Mouse (Mus musculus): ENCODE measurements at regions not wholly inside any gene's neighbourhood (a gene's known extent, or its start where the extent isn't known, plus 50 kb on each side); places are given as distances from the start of the nearest gene placed in this dataset.

- H3K79me2 ChIP-seq (ENCODE audit: control insufficient read depth, insufficient read depth, low read length): no peaks in the 10 kb centered on the region
- 89% methylated on average over 2 of the region's 2 CpGs for whole genome bisulfite sequencing
- DNase-seq (ENCODE audit: extremely low read depth, low read depth, low spot score): no peak
- H3K9ac ChIP-seq (ENCODE audit: low read depth, low read length): no peak overlapping the region
- H3K36me3 ChIP-seq (ENCODE audit: control insufficient read depth, insufficient read depth, low read length): no peaks in the 10 kb centered on the region
- H3K4me1 ChIP-seq (ENCODE audit: control insufficient read depth, insufficient read depth, low read length): no peaks in the 10 kb centered on the region; the same call in 1 of the 2 replicates
- H3K27me3 ChIP-seq (ENCODE audit: control insufficient read depth, insufficient read depth, low read length): no peaks in the 10 kb centered on the region
- no peak overlapping the region for H3K27ac ChIP-seq (replicated peaks; ENCODE audit: insufficient read depth, low read depth, low read length)
- TF ChIP-seq CTCF (IDR thresholded peaks at IDR 0.05; ENCODE audit: low read depth, low read length) (no peak), POLR2A (IDR thresholded peaks at IDR 0.05; ENCODE audit: extremely low read depth, insufficient read depth, low read length) (no peak)
- H3K4me3 ChIP-seq (ENCODE audit: insufficient read depth, low read depth, low read length): no peak overlapping the region
These were observed 97.4 kb downstream of the Nfkbiz start for GRCm38 (mm10) chr16:55741099-55741863.

GRCm38 (mm10) chr16:55738741-55739140, 100.0 kb downstream of the Nfkbiz start:
- H3K4me3 ChIP-seq (ENCODE audit: insufficient read depth, low read depth, low read length): no peak overlapping the region
- no peak for TF ChIP-seq POLR2A (IDR thresholded peaks at IDR 0.05; ENCODE audit: extremely low read depth, insufficient read depth, low read length)
- TF ChIP-seq CTCF (IDR thresholded peaks at IDR 0.05; ENCODE audit: low read depth, low read length): no peak
- H3K9ac ChIP-seq (ENCODE audit: low read depth, low read length): no peak overlapping the region
- H3K4me1 ChIP-seq (ENCODE audit: control insufficient read depth, insufficient read depth, low read length): no peaks in the 10 kb centered on the region
- H3K27me3 ChIP-seq (ENCODE audit: control insufficient read depth, insufficient read depth, low read length): no peaks in the 10 kb centered on the region
- 78% methylated on average over 4 of the region's 4 CpGs for WGBS
- no peaks in the 10 kb centered on the region for H3K79me2 ChIP-seq (ENCODE audit: control insufficient read depth, insufficient read depth, low read length)
- no peaks in the 10 kb centered on the region for H3K36me3 ChIP-seq (ENCODE audit: control insufficient read depth, insufficient read depth, low read length)
- no peak for DNase-seq (ENCODE audit: extremely low read depth, low read depth, low spot score)
- no peak overlapping the region for H3K27ac ChIP-seq (replicated peaks; ENCODE audit: insufficient read depth, low read depth, low read length)

GRCm38 (mm10) chr16:55735476-55735968, 103.2 kb downstream of the Nfkbiz start:
- Histone ChIP-seq H3K9ac (ENCODE audit: low read depth, low read length) (no peak overlapping the region), H3K4me1 (ENCODE audit: control insufficient read depth, insufficient read depth, low read length) (no peaks in the 10 kb centered on the region), H3K27ac (replicated peaks; ENCODE audit: insufficient read depth, low read depth, low read length) (no peak overlapping the region), H3K36me3 (ENCODE audit: control insufficient read depth, insufficient read depth, low read length) (no peaks in the 10 kb centered on the region), H3K27me3 (ENCODE audit: control insufficient read depth, insufficient read depth, low read length) (no peaks in the 10 kb centered on the region), H3K79me2 (ENCODE audit: control insufficient read depth, insufficient read depth, low read length) (no peaks in the 10 kb centered on the region), H3K4me3 (ENCODE audit: insufficient read depth, low read depth, low read length) (no peak overlapping the region)
- TF ChIP-seq POLR2A (IDR thresholded peaks at IDR 0.05; ENCODE audit: extremely low read depth, insufficient read depth, low read length) (no peak), CTCF (IDR thresholded peaks at IDR 0.05; ENCODE audit: low read depth, low read length) (no peak)
- no peak for DNase-seq (ENCODE audit: extremely low read depth, low read depth, low spot score)
- WGBS: 86% methylated on average over 7 of the region's 7 CpGs

GRCm38 (mm10) chr16:55734301-55734700, 104.4 kb downstream of the Nfkbiz start:
- Histone ChIP-seq H3K27me3 (ENCODE audit: control insufficient read depth, insufficient read depth, low read length) (no peaks in the 10 kb centered on the region), H3K79me2 (ENCODE audit: control insufficient read depth, insufficient read depth, low read length) (no peaks in the 10 kb centered on the region), H3K36me3 (ENCODE audit: control insufficient read depth, insufficient read depth, low read length) (no peaks in the 10 kb centered on the region), H3K4me3 (ENCODE audit: insufficient read depth, low read depth, low read length) (no peak overlapping the region), H3K4me1 (ENCODE audit: control insufficient read depth, insufficient read depth, low read length) (no peaks in the 10 kb centered on the region), H3K9ac (ENCODE audit: low read depth, low read length) (no peak overlapping the region), H3K27ac (replicated peaks; ENCODE audit: insufficient read depth, low read depth, low read length) (no peak overlapping the region)
- DNase-seq (ENCODE audit: extremely low read depth, low read depth, low spot score): peak; percentile 18
- WGBS: 78% methylated on average over 11 of the region's 11 CpGs
- TF ChIP-seq POLR2A (IDR thresholded peaks at IDR 0.05; ENCODE audit: extremely low read depth, insufficient read depth, low read length) (no peak), CTCF (IDR thresholded peaks at IDR 0.05; ENCODE audit: low read depth, low read length) (no peak)

GRCm38 (mm10) chr16:55733751-55734150, 104.9 kb downstream of the Nfkbiz start:
- Histone ChIP-seq H3K4me1 (ENCODE audit: control insufficient read depth, insufficient read depth, low read length) (no peaks in the 10 kb centered on the region), H3K79me2 (ENCODE audit: control insufficient read depth, insufficient read depth, low read length) (no peaks in the 10 kb centered on the region), H3K9ac (ENCODE audit: low read depth, low read length) (no peak overlapping the region), H3K27me3 (ENCODE audit: control insufficient read depth, insufficient read depth, low read length) (no peaks in the 10 kb centered on the region), H3K36me3 (ENCODE audit: control insufficient read depth, insufficient read depth, low read length) (no peaks in the 10 kb centered on the region), H3K4me3 (ENCODE audit: insufficient read depth, low read depth, low read length) (no peak overlapping the region), H3K27ac (replicated peaks; ENCODE audit: insufficient read depth, low read depth, low read length) (no peak overlapping the region)
- 74% methylated on average over 4 of the region's 4 CpGs for WGBS
- TF ChIP-seq CTCF (IDR thresholded peaks at IDR 0.05; ENCODE audit: low read depth, low read length) (no peak), POLR2A (IDR thresholded peaks at IDR 0.05; ENCODE audit: extremely low read depth, insufficient read depth, low read length) (no peak)
- no peak for DNase-seq (ENCODE audit: extremely low read depth, low read depth, low spot score)

GRCm38 (mm10) chr16:55731003-55731402, 107.7 kb downstream of the Nfkbiz start:
- Histone ChIP-seq H3K4me3 (ENCODE audit: insufficient read depth, low read depth, low read length) (no peak overlapping the region), H3K27me3 (ENCODE audit: control insufficient read depth, insufficient read depth, low read length) (no peaks in the 10 kb centered on the region), H3K27ac (replicated peaks; ENCODE audit: insufficient read depth, low read depth, low read length) (no peak overlapping the region), H3K36me3 (ENCODE audit: control insufficient read depth, insufficient read depth, low read length) (no peaks in the 10 kb centered on the region), H3K9ac (ENCODE audit: low read depth, low read length) (no peak overlapping the region), H3K4me1 (ENCODE audit: control insufficient read depth, insufficient read depth, low read length) (no peaks in the 10 kb centered on the region), H3K79me2 (ENCODE audit: control insufficient read depth, insufficient read depth, low read length) (no peaks in the 10 kb centered on the region)
- WGBS: 92% methylated on average over 8 of the region's 8 CpGs
- TF ChIP-seq CTCF (IDR thresholded peaks at IDR 0.05; ENCODE audit: low read depth, low read length) (no peak), POLR2A (IDR thresholded peaks at IDR 0.05; ENCODE audit: extremely low read depth, insufficient read depth, low read length) (no peak)
- DNase-seq (ENCODE audit: extremely low read depth, low read depth, low spot score): no peak
